Mouse (Mus musculus): ENCODE measurements at regions not wholly inside any gene's neighbourhood (a gene's known extent, or its start where the extent isn't known, plus 50 kb on each side); places are given as distances from the start of the nearest gene placed in this dataset.

GRCm38 (mm10) chr2:131748791-131749190 lies 110.8 kb downstream of the Erv3 start:
- TF ChIP-seq CTCF (conservative IDR thresholded peaks at IDR 0.05; ENCODE audit: insufficient read depth, insufficient read length, low read depth, low read length), result no peak
- TF ChIP-seq POLR2A (IDR thresholded peaks at IDR 0.05; ENCODE audit: low read depth, low read length), result no peak
